Mouse (Mus musculus): ENCODE measurements around the gene Il20. TPM values are rescaled to one million over a fixed set of nuclear protein-coding genes. Genes with fewer than 3 reads are reported as not detected.

Gene Il20
- polyA plus RNA-seq, 1 experiment from 2014 or later: not detected

DNA sequence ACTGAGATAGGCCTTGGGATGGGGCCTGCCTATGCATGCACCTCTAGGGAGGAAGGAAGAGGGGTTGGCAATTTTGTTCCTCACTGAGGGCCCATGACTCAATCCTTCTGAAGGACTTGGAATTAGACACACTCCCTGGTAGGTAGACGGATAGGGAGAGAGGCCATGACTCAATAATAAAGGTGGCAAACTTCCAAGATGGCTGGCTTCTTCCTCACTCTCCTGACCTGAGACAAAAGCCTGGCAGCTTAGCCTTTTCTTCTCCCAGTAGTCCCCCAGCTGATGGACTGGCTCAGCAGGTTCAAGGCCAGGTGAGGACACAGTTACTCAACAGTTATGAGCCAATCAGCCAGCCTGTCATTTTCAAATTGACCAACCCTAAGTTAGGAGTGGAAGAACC lies 18.8 kb downstream of the Il20 start:
- no peak overlapping the region for H3K27ac ChIP-seq
- no peak overlapping the region for H3K4me3 ChIP-seq
- DNase-seq (ENCODE audit: low spot score): no peak
- WGBS: 86% methylated on average over 1 of the region's 1 CpGs
- no peaks in the 10 kb centered on the region for H3K36me3 ChIP-seq
- H3K27me3 ChIP-seq (ENCODE audit: insufficient read depth, poor library complexity, severe bottlenecking): no peaks in the 10 kb centered on the region
- H3K9me3 ChIP-seq: no peaks in the 10 kb centered on the region
- H3K4me1 ChIP-seq: no peaks in the 10 kb centered on the region

DNA sequence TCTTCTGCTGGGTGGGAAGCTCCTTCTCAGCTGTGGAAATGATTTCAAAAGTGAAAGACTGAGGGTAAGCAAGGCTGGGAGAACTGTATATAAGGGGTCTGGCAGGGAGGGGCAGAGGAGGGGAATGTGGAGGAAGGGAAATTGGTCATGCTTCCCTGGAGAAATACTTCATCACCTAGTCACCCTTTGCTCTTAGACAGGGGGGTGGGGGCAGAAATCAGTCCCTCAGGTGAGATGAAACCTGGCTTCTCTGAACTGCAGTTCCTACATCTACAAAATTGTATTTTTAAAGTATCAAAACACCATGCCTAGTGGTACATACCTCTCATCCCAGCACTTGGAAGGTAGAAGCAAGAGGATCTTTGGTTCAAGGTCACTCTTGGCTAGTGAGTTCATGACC lies 23.9 kb downstream of the Il20 start, which contains the start of gene Il24:
Gene Il24 (minus strand): TSS at position 101 of the 400 bp plus-strand sequence.
- H3K27ac ChIP-seq: no peak within 1 kb of the TSS
- no peak for DNase-seq (ENCODE audit: low spot score)
- H3K9me3 ChIP-seq: no peaks in the 10 kb centered on the region
- H3K36me3 ChIP-seq: no peaks in the 10 kb centered on the region
- H3K27me3 ChIP-seq (ENCODE audit: insufficient read depth, poor library complexity, severe bottlenecking): peaks cover 20% of the 10 kb centered on the region
- H3K4me1 ChIP-seq: no peaks in the 10 kb centered on the region
- no peak within 1 kb of the TSS for H3K4me3 ChIP-seq

DNA sequence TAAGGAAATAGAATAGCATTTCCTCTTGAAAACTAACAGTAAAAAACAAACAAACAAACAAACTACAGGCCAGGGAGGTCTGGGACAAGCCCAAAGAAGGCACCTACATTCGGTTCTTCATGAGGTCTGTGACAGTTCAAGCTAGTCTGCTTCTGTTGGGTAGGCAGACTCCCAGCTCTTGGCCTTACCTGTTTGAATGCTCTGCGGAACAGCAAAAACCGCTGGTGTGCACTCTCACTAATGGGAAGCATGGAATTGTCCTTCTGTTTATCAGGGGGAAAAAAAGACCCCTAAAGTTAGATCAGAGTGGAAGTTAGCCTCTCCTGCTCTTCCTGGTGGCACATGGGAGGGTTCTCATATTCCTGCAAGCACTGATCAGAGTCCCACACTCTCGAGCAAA lies 28.1 kb downstream of the Il20 start:
- no peaks in the 10 kb centered on the region for H3K36me3 ChIP-seq
- no peak overlapping the region for H3K27ac ChIP-seq
- WGBS: 88% methylated on average over 4 of the region's 4 CpGs
- no peaks in the 10 kb centered on the region for H3K9me3 ChIP-seq
- no peak for DNase-seq (ENCODE audit: low spot score)
- peaks cover 44% of the 10 kb centered on the region for H3K27me3 ChIP-seq (ENCODE audit: insufficient read depth, poor library complexity, severe bottlenecking)
- no peak overlapping the region for H3K4me3 ChIP-seq
- peaks cover 9% of the 10 kb centered on the region for H3K4me1 ChIP-seq

DNA sequence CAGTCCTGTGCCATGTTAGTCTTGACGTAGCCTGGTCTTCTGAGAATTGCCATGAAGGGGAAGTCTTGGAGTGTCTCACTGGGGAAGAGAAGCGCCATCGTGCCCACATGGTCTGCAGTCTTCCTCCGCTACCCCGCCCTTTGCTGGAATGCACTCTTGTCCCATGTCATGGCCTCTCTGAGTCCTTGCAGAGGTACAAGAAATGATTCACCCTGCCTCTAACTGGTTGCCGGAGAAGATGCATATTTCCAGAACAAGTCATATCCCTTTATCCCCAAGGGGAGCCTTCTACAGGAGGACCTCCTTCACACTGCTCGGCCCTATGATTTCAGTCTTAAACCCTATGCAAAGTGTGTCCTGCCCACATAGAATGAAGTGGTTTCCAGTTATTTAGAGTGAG lies 31.3 kb downstream of the Il20 start:
- Histone ChIP-seq H3K27ac (no peak overlapping the region), H3K27me3 (ENCODE audit: insufficient read depth, poor library complexity, severe bottlenecking) (peaks cover 40% of the 10 kb centered on the region), H3K4me3 (no peak overlapping the region), H3K9me3 (no peaks in the 10 kb centered on the region), H3K4me1 (peaks cover 14% of the 10 kb centered on the region), H3K36me3 (no peaks in the 10 kb centered on the region)
- DNase-seq (ENCODE audit: low spot score): no peak
- WGBS: 87% methylated on average over 7 of the region's 7 CpGs

DNA sequence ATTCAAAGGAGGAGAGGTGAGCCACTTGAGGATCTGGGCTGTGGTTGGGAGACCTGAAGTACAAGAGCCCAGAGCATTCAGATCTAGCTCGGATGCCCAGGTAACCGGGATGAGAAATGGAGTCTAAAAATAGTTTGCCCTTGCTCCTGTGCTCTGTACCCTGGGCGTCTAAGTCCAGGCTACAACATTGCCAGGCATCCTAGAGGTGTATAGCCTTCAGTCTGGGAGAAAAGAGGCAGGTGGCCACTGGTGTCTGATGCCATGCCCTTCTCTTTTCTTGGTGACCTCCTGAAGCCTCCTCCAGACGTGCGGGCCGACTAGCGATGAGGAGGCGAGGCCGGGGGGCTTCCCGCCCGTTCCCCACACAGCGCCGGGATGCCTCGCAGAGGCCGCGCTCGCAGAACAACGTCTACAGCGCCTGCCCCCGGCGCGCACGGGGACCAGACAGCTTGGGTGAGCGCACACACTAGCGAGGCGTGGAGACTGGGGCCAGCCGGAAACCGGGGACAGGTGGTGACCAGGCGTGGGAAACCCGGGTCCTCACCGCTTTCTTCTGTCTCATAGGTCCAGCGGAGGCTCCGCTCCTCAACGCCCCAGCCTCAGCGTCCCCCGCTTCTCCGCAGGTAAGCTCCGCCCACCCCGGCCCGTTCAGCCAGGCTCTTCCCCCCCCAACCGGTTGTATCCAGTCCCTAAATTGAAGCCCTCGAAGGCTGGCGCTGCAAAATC lies 33.2 kb downstream of the Il20 start:
- Histone ChIP-seq H3K27ac (peak overlapping the region; percentile 44; the same call in 1 of the 2 replicates), H3K27me3 (ENCODE audit: insufficient read depth, poor library complexity, severe bottlenecking) (peaks cover 35% of the 10 kb centered on the region), H3K4me3 (peak overlapping the region; percentile 63), H3K9me3 (no peaks in the 10 kb centered on the region), H3K36me3 (no peaks in the 10 kb centered on the region), H3K4me1 (peaks cover 14% of the 10 kb centered on the region)
- no peak for DNase-seq (ENCODE audit: low spot score)
- 2% methylated on average over 42 of the region's 43 CpGs for WGBS

DNA sequence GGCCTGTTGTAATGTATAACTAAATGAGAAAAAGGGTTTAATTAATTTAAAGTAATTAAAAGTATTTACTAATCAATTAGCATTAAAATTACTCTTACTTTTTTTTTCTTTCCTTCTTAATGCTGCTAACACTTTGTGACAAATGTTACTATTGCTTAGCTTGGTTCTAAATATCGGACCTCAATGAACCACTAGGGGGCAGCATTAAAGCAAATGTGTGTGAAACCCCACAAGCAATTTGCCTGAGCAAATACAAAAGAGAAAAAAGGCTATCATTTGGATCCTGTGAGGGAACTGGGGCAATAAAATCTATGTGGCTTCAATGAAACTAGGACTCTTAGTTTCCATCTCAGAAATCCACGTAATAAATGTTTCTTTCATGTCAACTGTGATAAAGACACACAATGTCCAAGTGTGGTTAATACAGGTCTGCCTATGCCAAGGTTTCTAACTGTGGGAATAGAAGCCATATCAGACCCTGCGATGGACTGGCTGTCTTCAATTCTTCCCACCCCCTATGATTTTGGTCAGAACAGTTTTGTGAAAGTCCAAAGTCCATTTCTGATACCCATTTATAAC lies 34.2 kb downstream of the Il20 start:
- no peaks in the 10 kb centered on the region for H3K36me3 ChIP-seq
- H3K9me3 ChIP-seq: no peaks in the 10 kb centered on the region
- H3K27ac ChIP-seq: no peak overlapping the region
- peaks cover 14% of the 10 kb centered on the region for H3K4me1 ChIP-seq
- H3K4me3 ChIP-seq: no peak overlapping the region
- 19% methylated on average over 3 of the region's 3 CpGs for WGBS
- DNase-seq (ENCODE audit: low spot score): no peak
- H3K27me3 ChIP-seq (ENCODE audit: insufficient read depth, poor library complexity, severe bottlenecking): peaks cover 35% of the 10 kb centered on the region

DNA sequence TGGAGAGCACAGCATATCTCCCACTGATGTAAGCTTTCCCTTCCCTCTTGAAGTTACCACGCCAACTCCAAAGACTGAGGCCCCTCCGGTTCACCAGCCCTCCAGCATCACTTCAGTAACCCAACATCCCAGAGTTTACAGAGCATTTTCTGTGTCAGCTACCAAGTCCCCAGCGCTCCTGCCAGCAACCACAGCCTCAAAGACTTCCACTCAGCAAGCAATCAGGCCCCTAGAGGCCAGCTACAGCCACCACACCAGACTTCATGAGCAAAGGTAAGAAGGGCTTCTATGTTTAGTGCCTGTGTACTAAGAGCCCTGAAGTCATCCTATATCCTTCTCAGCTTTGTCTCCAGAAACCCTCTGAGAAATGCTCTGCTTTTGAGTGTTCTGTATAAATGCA lies 35.3 kb downstream of the Il20 start:
- no peak overlapping the region for H3K27ac ChIP-seq
- H3K4me1 ChIP-seq: peaks cover 10% of the 10 kb centered on the region
- WGBS: 54% methylated on average over 3 of the region's 3 CpGs
- H3K4me3 ChIP-seq: no peak overlapping the region
- H3K9me3 ChIP-seq: no peaks in the 10 kb centered on the region
- no peaks in the 10 kb centered on the region for H3K36me3 ChIP-seq
- DNase-seq (ENCODE audit: low spot score): no peak
- peaks cover 35% of the 10 kb centered on the region for H3K27me3 ChIP-seq (ENCODE audit: insufficient read depth, poor library complexity, severe bottlenecking)

DNA sequence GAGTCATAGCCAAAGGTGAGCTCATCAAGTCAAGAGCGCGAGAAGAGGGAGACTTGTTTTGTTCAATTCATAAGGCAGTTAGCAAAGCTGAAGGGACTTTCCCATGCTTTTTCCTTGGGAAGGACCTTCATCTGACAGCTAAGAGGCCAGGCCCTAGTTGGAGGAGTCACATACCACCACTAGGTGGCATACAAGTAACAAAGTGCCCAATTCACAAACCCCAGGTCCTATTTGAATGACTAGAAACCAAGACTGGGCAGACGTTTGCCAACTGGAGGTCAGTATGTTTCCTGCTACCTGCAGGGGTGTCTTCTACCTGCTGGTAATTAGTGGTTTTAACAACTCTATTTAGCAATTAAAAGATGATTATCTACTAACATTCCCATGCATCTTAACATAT lies 36.1 kb downstream of the Il20 start:
- Histone ChIP-seq H3K27ac (no peak overlapping the region), H3K9me3 (no peaks in the 10 kb centered on the region), H3K4me3 (no peak overlapping the region), H3K36me3 (no peaks in the 10 kb centered on the region), H3K4me1 (peaks cover 10% of the 10 kb centered on the region), H3K27me3 (ENCODE audit: insufficient read depth, poor library complexity, severe bottlenecking) (peaks cover 28% of the 10 kb centered on the region)
- DNase-seq (ENCODE audit: low spot score): no peak
- 39% methylated on average over 3 of the region's 3 CpGs for whole genome bisulfite sequencing

DNA sequence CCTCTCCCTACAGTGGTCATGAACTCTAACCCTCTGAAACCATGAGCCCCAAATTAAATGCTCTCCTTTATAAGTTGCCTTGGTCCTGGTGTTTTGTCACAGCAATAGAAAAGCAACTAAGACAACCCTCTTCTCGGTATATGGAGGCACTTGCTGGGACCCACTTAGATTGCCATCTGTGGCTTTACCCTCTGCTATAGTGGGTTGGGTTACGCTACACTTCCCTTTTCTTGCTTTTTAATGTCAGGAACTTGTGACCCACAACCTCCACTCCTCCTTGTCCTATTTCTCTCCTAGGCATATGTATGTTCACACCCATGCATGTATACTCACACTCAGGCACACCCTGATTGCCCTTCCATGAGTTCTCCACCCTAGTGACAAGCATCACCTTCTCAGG lies 38.3 kb downstream of the Il20 start:
- Histone ChIP-seq H3K27me3 (ENCODE audit: insufficient read depth, poor library complexity, severe bottlenecking) (peaks cover 8% of the 10 kb centered on the region), H3K36me3 (no peaks in the 10 kb centered on the region), H3K9me3 (no peaks in the 10 kb centered on the region), H3K27ac (no peak overlapping the region), H3K4me3 (no peak overlapping the region), H3K4me1 (peaks cover 3% of the 10 kb centered on the region; the same call in 1 of the 2 replicates)
- DNase-seq (ENCODE audit: low spot score): no peak
- WGBS: 85% methylated on average over 2 of the region's 2 CpGs

DNA sequence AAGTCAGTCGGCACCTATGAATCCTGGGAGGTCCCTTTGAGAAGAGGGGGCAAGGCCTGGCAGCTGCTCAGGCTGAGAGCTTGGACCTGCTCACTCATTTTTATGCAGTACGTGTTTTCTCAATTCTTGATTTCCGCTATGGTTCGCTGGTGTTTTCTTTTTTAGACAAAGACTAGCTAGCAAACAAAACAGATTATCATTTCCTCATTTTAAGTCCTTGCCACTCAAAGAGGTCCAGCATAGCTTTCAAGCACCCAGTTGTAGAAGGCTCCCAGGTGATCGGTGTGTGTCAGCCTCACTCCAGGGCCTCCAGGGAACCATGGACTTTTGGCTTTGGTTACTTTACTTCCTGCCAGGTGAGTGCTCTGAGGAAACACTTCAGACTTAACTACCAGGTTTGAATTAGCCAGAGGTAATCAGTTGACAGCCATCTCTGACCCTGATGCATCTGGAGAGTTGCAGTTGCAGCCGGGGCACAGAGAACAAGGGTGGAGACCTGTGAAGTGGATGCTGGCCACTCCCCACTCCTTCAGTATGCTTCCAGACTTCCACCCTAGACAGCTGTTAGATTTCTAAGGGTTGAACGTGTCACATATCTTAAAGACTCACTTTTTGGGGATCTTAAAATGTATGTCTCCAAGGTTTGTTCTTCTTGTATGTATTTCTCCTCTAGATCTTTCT lies 45.6 kb downstream of the Il20 start, which contains the start of gene Fcmr:
Gene Fcmr (plus strand): TSS at position 129 of the 681 bp plus-strand sequence.
- no peaks in the 10 kb centered on the region for H3K27me3 ChIP-seq (ENCODE audit: insufficient read depth, poor library complexity, severe bottlenecking)
- 78% methylated on average over 7 of the region's 7 CpGs for WGBS
- H3K4me3 ChIP-seq: no peak within 1 kb of the TSS
- DNase-seq (ENCODE audit: low spot score): no peak
- H3K4me1 ChIP-seq: no peaks in the 10 kb centered on the region
- no peaks in the 10 kb centered on the region for H3K36me3 ChIP-seq
- no peaks in the 10 kb centered on the region for H3K9me3 ChIP-seq
- H3K27ac ChIP-seq: no peak within 1 kb of the TSS

DNA sequence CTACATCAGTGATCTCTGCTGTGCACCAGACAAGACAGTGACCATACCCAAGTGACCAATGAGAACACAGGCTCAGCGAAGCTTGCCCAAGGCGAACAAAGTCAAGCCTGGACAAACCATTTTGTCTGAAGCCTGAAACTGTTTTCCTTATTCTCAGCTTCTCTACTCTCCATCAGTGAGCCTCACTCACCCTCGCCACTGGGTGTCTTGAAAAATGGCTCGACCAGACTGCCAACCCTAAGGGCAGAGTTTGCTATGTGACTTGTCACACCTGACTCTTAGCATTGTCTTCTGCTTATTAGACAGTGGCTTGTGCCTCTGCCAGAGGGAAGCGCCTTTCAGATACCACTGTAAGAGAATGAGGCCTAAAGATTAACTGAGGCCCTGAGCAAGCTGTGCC lies 46.5 kb downstream of the Il20 start:
- H3K27me3 ChIP-seq (ENCODE audit: insufficient read depth, poor library complexity, severe bottlenecking): no peaks in the 10 kb centered on the region
- H3K36me3 ChIP-seq: no peaks in the 10 kb centered on the region
- no peak for DNase-seq (ENCODE audit: low spot score)
- H3K9me3 ChIP-seq: no peaks in the 10 kb centered on the region
- WGBS: 90% methylated on average over 5 of the region's 5 CpGs
- no peak overlapping the region for H3K27ac ChIP-seq
- no peak overlapping the region for H3K4me3 ChIP-seq
- H3K4me1 ChIP-seq: no peaks in the 10 kb centered on the region

DNA sequence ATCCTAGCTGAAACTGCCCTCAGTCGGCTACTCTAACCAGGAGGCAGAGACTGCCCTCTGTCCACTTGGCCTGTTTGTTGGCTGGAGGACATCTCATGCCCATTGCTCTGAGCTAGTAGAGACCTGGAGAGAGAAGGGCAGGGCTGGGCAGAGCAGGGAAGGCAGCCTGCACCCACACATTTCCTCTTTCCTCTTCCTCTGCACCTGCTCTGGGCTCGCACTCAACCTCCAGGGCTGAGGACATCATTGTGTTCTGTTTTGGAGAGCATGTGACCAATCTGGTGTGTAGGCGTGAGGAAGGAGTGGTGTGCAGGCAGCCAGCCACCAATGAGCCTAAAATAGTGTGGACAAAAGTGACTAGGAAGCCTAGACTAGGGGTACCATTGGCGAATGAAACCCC lies 47.0 kb downstream of the Il20 start:
- Histone ChIP-seq H3K4me1 (no peaks in the 10 kb centered on the region), H3K36me3 (no peaks in the 10 kb centered on the region), H3K27ac (no peak overlapping the region), H3K4me3 (no peak overlapping the region), H3K27me3 (ENCODE audit: insufficient read depth, poor library complexity, severe bottlenecking) (no peaks in the 10 kb centered on the region), H3K9me3 (no peaks in the 10 kb centered on the region)
- 73% methylated on average over 4 of the region's 4 CpGs for WGBS
- DNase-seq (ENCODE audit: low spot score): no peak

DNA sequence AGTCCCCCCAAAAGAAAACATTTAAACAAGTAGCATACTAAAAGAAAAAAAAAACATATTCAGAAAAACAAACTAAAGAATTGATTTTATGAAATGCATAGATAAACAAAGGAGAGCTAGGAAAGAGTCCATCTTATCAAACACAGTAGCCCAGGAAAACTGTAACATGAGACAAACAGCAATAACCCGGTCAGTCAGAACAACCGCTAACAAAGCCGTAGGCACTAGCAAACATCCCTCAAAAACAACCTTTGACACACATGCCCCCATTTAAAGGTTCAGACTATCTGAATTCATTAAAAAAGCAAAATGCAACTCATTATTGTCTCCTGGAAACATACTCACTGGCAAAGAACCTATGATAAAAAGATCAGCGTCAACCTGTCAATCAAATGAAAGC lies 53.8 kb downstream of the Il20 start:
- Histone ChIP-seq H3K9me3 (no peaks in the 10 kb centered on the region), H3K4me1 (peaks cover 3% of the 10 kb centered on the region; the same call in 1 of the 2 replicates), H3K4me3 (no peak overlapping the region), H3K27ac (no peak overlapping the region), H3K27me3 (ENCODE audit: insufficient read depth, poor library complexity, severe bottlenecking) (no peaks in the 10 kb centered on the region), H3K36me3 (no peaks in the 10 kb centered on the region)
- 88% methylated on average over 4 of the region's 4 CpGs for WGBS
- no peak for DNase-seq (ENCODE audit: low spot score)

All from heart, embryonic 10.5 days (tissue).